ENCODE assay signal across 8 mouse cellular contexts in the genomic region with DNA sequence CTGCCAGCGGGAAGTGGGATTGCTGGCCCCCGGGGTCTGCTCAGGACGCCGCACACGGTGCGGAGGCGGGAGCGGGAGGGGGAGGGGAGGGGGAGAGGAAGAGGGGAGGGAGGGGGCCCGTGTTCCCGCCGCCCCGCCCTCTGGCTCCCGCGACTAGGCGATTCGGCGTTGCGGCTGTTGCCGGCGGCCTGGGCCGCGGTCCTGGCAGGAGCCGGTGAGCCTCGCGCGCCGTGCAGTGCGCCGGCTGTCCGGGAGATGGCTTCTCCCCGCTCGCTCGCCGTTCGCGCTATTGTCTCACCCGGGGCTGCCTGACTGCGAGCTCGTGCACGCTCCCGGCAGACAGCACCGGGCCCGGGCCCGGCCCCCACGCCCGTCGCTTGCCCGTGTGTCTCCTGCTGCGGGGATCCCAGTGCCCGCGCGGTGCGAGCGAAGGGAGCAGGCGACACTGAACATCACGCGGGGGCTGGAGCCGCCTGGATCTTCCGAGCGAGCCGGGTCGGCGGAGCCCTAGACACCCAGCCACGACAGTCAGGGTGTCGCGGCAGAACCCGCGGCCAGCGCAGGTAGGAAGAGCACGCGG. TPM values are rescaled to one million over a fixed set of nuclear protein-coding genes. Genes with fewer than 3 reads are reported as not detected.
A peak's percentile ranks its signal among the peaks of the same experiment; 100 is the strongest.
DNase-seq lines count a peak whose midpoint lies in the region; ATAC-seq and TF ChIP-seq lines count a peak whose summit lies in the region.

No protein-coding gene starts in this region.

- peak overlapping the region; percentile 88 for H3K4me3 ChIP-seq in hindbrain, embryonic 13.5 days

- H3K27ac ChIP-seq in hindbrain, embryonic 13.5 days: peak overlapping the region; percentile 99

- no peaks in the 10 kb centered on the region for H3K36me3 ChIP-seq in hindbrain, embryonic 13.5 days

- peak; percentile 80 for ATAC-seq in Patski
- ATAC-seq in hindbrain, embryonic 13.5 days (ENCODE audit: low FRiP score): peak; percentile 90

- TF ChIP-seq CTCF in Patski (IDR thresholded peaks at IDR 0.05): no peak

- DNase-seq in Patski (ENCODE audit: low read depth, low spot score): no peak
- peak; percentile 86 to 89 for DNase-seq in cerebellum, postnatal 25 days
- peak; percentile 65 to 69 for DNase-seq in frontal cortex, postnatal 36 days (ENCODE audit: low spot score in 2 of 2)
- peak; percentile 61 to 76 for DNase-seq in layer of hippocampus, postnatal 36 days
- DNase-seq in lung, postnatal 36 days: peak; percentile 78
- peak; percentile 90 for DNase-seq in retina, postnatal 1 day
- DNase-seq in thymus, postnatal 36 days: peak; percentile 69 to 80

- WGBS in hindbrain, embryonic 13.5 days: under 1% methylated on average over 64 of the region's 71 CpGs

- H3K4me2 ChIP-seq in hindbrain, embryonic 13.5 days: peak overlapping the region; percentile 83

- peaks cover 51% of the 10 kb centered on the region for H3K4me1 ChIP-seq in hindbrain, embryonic 13.5 days (replicated peaks)

- POLR2A ChIA-PET in Patski (lab: Charles Lee): interaction anchor here (1.5 kb wide), 1 partner anchor 88 kb away, joined by 6 read pairs; no protein-coding TSS in a partner anchor

- in situ Hi-C loops in Patski (cut with MboI; ENCODE audit: low pct_unique_long_range_greater_than_20kb): loop anchor here (10.0 to 25.0 kb wide), 2 partner anchors 309 to 566 kb away; a partner anchor contains a TSS

- H3K9ac ChIP-seq in hindbrain, embryonic 13.5 days: peak overlapping the region; percentile 99

- no peaks in the 10 kb centered on the region for H3K27me3 ChIP-seq in Patski
- no peaks in the 10 kb centered on the region for H3K27me3 ChIP-seq in hindbrain, embryonic 13.5 days

- CTCF ChIA-PET in Patski (lab: Charles Lee): interaction anchor here (1.3 to 3.6 kb wide), 3 partner anchors 42 to 55 kb away, joined by 3 to 10 read pairs (median 6); no protein-coding TSS in a partner anchor

- H3K9me3 ChIP-seq in hindbrain, embryonic 13.5 days: no peaks in the 10 kb centered on the region

RNA-seq across cellular contexts. Expression of a gene that starts 0.5 kb away (rescaled TPM):
- polyA plus RNA-seq in Patski (2021): 2.3 TPM
- 14.6 and 15.3 TPM in 2 replicates for polyA plus RNA-seq in hindbrain, embryonic 13.5 days (2015; fragmentation: Nextera tagmentation; extraction: Ambion mirVana)
- 10 to 100 TPM; 14.7 to 16.2 TPM for total RNA-seq in layer of hippocampus, postnatal 36 days (2021)

RNA-seq across cellular contexts. Expression of a gene that starts 15.6 kb away (rescaled TPM):
- polyA plus RNA-seq in Patski (2021): 59.2 TPM
- polyA plus RNA-seq in hindbrain, embryonic 13.5 days (2015; fragmentation: Nextera tagmentation; extraction: Ambion mirVana): 41.5 and 48.0 TPM in 2 replicates
- total RNA-seq in layer of hippocampus, postnatal 36 days (2021): 100 to 1,000 TPM in 1 of 2 experiments, 10 to 100 TPM in 1; 86.0 to 101 TPM
